Mouse (Mus musculus) urinary bladder, postnatal 25 days (tissue): ENCODE data around the gene Pdcd1lg2.

Source experiments
- DNase-seq: peaks from one replicate; pipeline ENCODE4 v3.0.0; 2022; ENCODE audit warnings: low spot score

Gene Pdcd1lg2

GRCm38 (mm10) chr19:29419506-29419905 is 8.8 kb downstream of the Pdcd1lg2 start:
- DNase-seq = no peak

- DNase-seq = no peak
Observed at GRCm38 (mm10) chr19:29419946-29420345, 9.2 kb downstream of the Pdcd1lg2 start.

GRCm38 (mm10) chr19:29420397-29420796 is 9.7 kb downstream of the Pdcd1lg2 start:
- DNase-seq = no peak

- DNase-seq = no peak
Observed at GRCm38 (mm10) chr19:29422013-29422645, 11.4 kb downstream of the Pdcd1lg2 start.

- DNase-seq = no peak
Observed at GRCm38 (mm10) chr19:29422796-29423195, 12.1 kb downstream of the Pdcd1lg2 start.

- DNase-seq = no peak
Observed at GRCm38 (mm10) chr19:29430516-29430915, 19.8 kb downstream of the Pdcd1lg2 start.

GRCm38 (mm10) chr19:29430953-29431352 is 20.2 kb downstream of the Pdcd1lg2 start:
- no peak for DNase-seq

GRCm38 (mm10) chr19:29436793-29437479 is 26.2 kb downstream of the Pdcd1lg2 start:
- DNase-seq = no peak

GRCm38 (mm10) chr19:29437849-29438248 is 27.1 kb downstream of the Pdcd1lg2 start:
- DNase-seq = no peak

GRCm38 (mm10) chr19:29439242-29439641 is 28.5 kb downstream of the Pdcd1lg2 start:
- DNase-seq = no peak

GRCm38 (mm10) chr19:29442492-29442891 is 31.8 kb downstream of the Pdcd1lg2 start:
- DNase-seq = no peak

GRCm38 (mm10) chr19:29444364-29444763 is 33.6 kb downstream of the Pdcd1lg2 start:
- DNase-seq = no peak

GRCm38 (mm10) chr19:29448373-29448772 is 37.7 kb downstream of the Pdcd1lg2 start:
- no peak for DNase-seq

- DNase-seq = no peak
Observed at GRCm38 (mm10) chr19:29450376-29450775, 39.7 kb downstream of the Pdcd1lg2 start.

- DNase-seq = no peak
Observed at GRCm38 (mm10) chr19:29454141-29454601, 43.5 kb downstream of the Pdcd1lg2 start.

- DNase-seq = no peak
Observed at GRCm38 (mm10) chr19:29455156-29455555, 44.4 kb downstream of the Pdcd1lg2 start.

- DNase-seq = no peak
Observed at GRCm38 (mm10) chr19:29457982-29458381, 47.3 kb downstream of the Pdcd1lg2 start.

- no peak for DNase-seq
Observed at GRCm38 (mm10) chr19:29462462-29462861, 51.7 kb downstream of the Pdcd1lg2 start.

GRCm38 (mm10) chr19:29463645-29464395 is 53.1 kb downstream of the Pdcd1lg2 start:
- DNase-seq = no peak

GRCm38 (mm10) chr19:29466819-29467218 is 56.1 kb downstream of the Pdcd1lg2 start:
- no peak for DNase-seq

- DNase-seq = no peak
Observed at GRCm38 (mm10) chr19:29468941-29469685, 58.4 kb downstream of the Pdcd1lg2 start.

GRCm38 (mm10) chr19:29469686-29470254 is 59.1 kb downstream of the Pdcd1lg2 start:
- DNase-seq = no peak
